Mouse (Mus musculus) neural tube, embryonic 12.5 days (tissue): ENCODE data around the gene Mag. TPM values are rescaled to one million over a fixed set of nuclear protein-coding genes. Genes with fewer than 3 reads are reported as not detected.

Experiments
- ATAC-seq: fragments of 200-750 bp; cut with Nextera tagmentation; 2 replicates; pipeline ENCODE4 v1.8.0; 2017; ENCODE audit warnings: low read depth, mild to moderate bottlenecking, moderate TSS enrichment, moderate library complexity; ENCODE audit not compliant: low FRiP score
- H3K27ac ChIP-seq: fragments of 300-500 bp; sonication (generic); 2 replicates; pipeline ENCODE4 v1.5.1; 2016
- H3K27me3 ChIP-seq: fragments of 300-500 bp; sonication (generic); replicated peaks from 2 replicates; pipeline ENCODE4 v1.6.1; 2016; ENCODE audit warnings: mild to moderate bottlenecking
- H3K36me3 ChIP-seq: fragments of 300-500 bp; sonication (generic); 2 replicates; pipeline ENCODE4 v1.6.1; 2016; ENCODE audit warnings: mild to moderate bottlenecking
- H3K4me1 ChIP-seq: fragments of 300-500 bp; sonication (generic); 2 replicates; pipeline ENCODE4 v1.6.1; 2016
- H3K4me2 ChIP-seq: fragments of 300-500 bp; sonication (generic); replicated peaks from 2 replicates; pipeline ENCODE4 v1.6.1; 2016; ENCODE audit warnings: mild to moderate bottlenecking
- H3K4me3 ChIP-seq: fragments of 300-500 bp; sonication (generic); 2 replicates; pipeline ENCODE4 v1.5.1; 2016
- H3K9ac ChIP-seq: fragments of 300-500 bp; sonication (generic); 2 replicates; pipeline ENCODE4 v1.6.1; 2016; ENCODE audit warnings: mild to moderate bottlenecking
- H3K9me3 ChIP-seq: fragments of 300-500 bp; sonication (generic); 2 replicates; pipeline ENCODE4 v1.6.1; 2016; ENCODE audit warnings: mild to moderate bottlenecking
- WGBS: fragments of 180-500 bp; shearing (Covaris S2); methylation state at CpG from one replicate; pipeline ENCODE4 v1.1.7; 2016; 5-methylcytosine and 5-hydroxymethylcytosine counted together
- polyA plus RNA-seq: library from polyadenylated mRNA; unstranded; fragments of >200 nt; fragmentation: Nextera tagmentation; extraction: Ambion mirVana; gene quantifications from 2 replicates; pipeline ENCODE4 v1.2.1, GENCODE M21; 2016

Gene Mag
- 0.79 and 1.2 TPM in 2 replicates for polyA plus RNA-seq

DNA sequence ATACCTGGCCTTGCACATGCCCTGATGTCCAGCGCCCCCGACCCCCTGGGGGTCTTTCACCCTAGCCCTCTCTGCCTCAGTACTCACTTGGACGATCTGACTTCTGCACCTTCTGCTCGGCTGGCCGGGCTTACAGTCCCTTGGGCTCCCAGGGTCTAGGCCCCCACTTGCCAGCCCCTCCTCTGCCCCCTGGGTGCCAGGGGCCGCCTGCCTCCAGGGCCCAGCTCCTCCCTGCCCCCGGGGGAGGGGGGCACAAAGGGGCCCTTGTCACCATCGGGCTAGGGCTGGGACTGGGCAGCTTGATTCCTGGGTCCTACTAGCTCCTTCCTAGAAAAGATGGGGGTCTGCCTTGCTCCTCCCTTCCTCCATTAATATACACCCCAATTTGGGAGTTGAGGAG, at the start of gene Mag:
Gene Mag, minus strand, starts transcription at position 142 of the 400 bp plus-strand sequence.
- Histone ChIP-seq H3K27me3 (no peaks in the 10 kb centered on the region), H3K9me3 (no peaks in the 10 kb centered on the region), H3K27ac (no peak within 1 kb of the TSS), H3K4me2 (no peak within 1 kb of the TSS), H3K9ac (no peak within 1 kb of the TSS), H3K36me3 (no peaks in the 10 kb centered on the region), H3K4me3 (no peak within 1 kb of the TSS), H3K4me1 (no peaks in the 10 kb centered on the region)
- WGBS: 81% methylated on average over 8 of the region's 8 CpGs
- ATAC-seq: no peak

DNA sequence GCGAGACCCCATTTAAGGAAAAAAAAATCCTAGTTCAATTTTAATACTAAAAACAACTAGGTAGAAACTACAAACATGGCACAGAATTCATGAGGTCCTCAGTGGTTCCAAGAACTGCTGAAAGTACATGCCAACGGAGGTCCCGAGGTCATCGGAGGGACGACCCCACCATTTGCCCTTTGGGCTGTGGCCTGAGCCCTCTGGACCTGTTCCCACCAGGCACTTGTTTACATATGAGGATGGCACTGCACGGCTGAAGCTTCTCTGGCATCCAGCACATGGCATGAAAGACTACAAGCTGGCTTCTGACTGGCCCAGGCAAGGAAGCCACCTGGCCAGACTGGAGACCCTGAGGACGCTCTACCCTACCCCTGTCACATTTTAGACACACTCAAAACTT, 49.7 kb upstream of the Mag start:
- Histone ChIP-seq H3K27me3 (no peaks in the 10 kb centered on the region), H3K4me1 (no peaks in the 10 kb centered on the region), H3K9ac (no peak overlapping the region), H3K4me2 (no peak overlapping the region), H3K4me3 (no peak overlapping the region), H3K27ac (no peak overlapping the region), H3K36me3 (no peaks in the 10 kb centered on the region), H3K9me3 (no peaks in the 10 kb centered on the region)
- 89% methylated on average over 7 of the region's 7 CpGs for WGBS
- ATAC-seq: no peak

DNA sequence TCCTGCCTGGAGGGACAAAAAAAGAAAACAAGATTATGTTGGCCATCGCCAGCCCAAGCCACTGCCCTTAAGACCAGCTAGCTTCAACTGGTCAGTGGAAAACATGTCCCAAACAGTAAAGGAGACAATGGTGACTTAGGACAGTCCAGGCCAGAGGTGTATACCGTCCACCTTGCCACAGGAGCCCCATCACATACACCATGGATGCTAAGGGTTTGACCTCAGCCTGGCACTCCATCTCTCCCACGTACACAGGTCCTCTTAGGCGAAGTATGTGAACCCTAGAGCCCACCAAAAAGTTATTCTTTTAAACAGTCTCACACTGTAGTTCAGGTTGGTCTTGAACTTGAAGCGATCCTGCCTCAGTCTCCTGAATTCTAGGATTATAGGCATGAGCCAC, 48.2 kb upstream of the Mag start:
- Histone ChIP-seq H3K27ac (no peak overlapping the region), H3K36me3 (0 out of 2 replicates have a peak, but pooled peaks cover 5% of the 10 kb centered on the region), H3K27me3 (no peaks in the 10 kb centered on the region), H3K9ac (no peak overlapping the region), H3K4me3 (no peak overlapping the region), H3K4me2 (no peak overlapping the region), H3K4me1 (peaks cover 9% of the 10 kb centered on the region), H3K9me3 (no peaks in the 10 kb centered on the region)
- 96% methylated on average over 5 of the region's 5 CpGs for WGBS
- no peak for ATAC-seq

DNA sequence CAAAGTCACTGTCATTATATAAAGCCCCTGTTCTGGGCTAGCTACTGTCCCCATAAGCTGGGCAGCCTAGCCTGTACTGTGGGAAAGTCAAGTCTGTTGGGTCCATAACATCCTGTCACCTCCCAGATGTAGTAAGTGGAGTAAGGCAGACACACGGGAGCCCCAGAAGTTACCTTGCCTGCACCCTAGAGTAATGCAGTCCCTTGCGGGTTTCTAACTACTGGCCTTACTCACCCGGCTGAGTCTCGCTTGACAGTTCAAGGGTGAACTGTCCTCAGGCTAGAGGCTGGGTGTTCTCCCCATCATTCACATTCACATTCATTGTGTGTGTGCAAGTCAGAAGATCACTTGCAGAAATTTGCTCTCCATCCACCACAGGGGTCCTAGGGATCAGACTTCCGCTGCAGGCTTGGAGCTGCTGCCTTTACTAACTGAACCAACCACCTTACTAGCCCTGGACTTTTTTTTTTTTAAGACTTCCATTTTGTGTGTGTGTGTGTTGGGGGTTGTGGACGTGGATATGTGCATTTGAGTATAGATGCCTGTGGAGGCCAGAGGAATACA, 45.2 kb upstream of the Mag start:
- Histone ChIP-seq H3K9me3 (no peaks in the 10 kb centered on the region), H3K27ac (no peak overlapping the region), H3K9ac (no peak overlapping the region), H3K4me1 (peaks cover 22% of the 10 kb centered on the region), H3K36me3 (peaks cover 9% of the 10 kb centered on the region; the same call in 1 of the 2 replicates), H3K4me3 (no peak overlapping the region), H3K27me3 (no peaks in the 10 kb centered on the region), H3K4me2 (no peak overlapping the region)
- ATAC-seq: no peak
- WGBS: 86% methylated on average over 6 of the region's 6 CpGs

DNA sequence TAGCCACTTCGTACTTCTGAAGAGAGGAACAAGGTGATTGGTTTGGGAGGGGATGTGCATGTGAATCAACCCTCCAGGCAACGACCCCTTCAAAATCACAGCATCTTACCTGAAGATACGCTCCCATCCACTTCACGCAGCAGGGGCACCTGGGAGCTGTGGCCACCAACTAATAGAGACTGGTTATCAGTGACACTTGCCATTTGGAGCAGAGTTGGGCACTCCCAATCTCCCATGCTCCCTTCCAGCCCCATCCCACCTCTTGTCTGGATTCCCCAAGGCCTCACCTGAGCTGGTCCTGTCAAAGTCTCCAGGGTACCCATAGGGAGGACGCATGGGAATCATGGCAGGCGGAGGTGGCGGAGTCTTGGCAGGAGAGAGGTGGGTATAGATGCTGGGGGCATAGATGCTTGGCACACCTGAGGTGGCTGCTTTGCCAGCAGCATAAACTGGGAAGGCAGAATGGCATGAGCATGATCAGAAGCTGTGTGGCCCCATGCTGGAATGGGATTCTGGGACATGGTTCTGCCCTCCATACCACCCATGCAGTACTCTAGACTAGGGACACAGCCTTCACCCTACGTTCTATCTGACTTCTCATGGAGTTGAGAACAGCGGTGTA, 44.3 kb upstream of the Mag start:
- H3K4me3 ChIP-seq: no peak overlapping the region
- no peaks in the 10 kb centered on the region for H3K27me3 ChIP-seq
- H3K27ac ChIP-seq: no peak overlapping the region
- no peak for ATAC-seq
- H3K9ac ChIP-seq: no peak overlapping the region
- no peak overlapping the region for H3K4me2 ChIP-seq
- H3K36me3 ChIP-seq: peaks cover 18% of the 10 kb centered on the region
- peaks cover 22% of the 10 kb centered on the region for H3K4me1 ChIP-seq
- 96% methylated on average over 9 of the region's 9 CpGs for WGBS
- no peaks in the 10 kb centered on the region for H3K9me3 ChIP-seq

DNA sequence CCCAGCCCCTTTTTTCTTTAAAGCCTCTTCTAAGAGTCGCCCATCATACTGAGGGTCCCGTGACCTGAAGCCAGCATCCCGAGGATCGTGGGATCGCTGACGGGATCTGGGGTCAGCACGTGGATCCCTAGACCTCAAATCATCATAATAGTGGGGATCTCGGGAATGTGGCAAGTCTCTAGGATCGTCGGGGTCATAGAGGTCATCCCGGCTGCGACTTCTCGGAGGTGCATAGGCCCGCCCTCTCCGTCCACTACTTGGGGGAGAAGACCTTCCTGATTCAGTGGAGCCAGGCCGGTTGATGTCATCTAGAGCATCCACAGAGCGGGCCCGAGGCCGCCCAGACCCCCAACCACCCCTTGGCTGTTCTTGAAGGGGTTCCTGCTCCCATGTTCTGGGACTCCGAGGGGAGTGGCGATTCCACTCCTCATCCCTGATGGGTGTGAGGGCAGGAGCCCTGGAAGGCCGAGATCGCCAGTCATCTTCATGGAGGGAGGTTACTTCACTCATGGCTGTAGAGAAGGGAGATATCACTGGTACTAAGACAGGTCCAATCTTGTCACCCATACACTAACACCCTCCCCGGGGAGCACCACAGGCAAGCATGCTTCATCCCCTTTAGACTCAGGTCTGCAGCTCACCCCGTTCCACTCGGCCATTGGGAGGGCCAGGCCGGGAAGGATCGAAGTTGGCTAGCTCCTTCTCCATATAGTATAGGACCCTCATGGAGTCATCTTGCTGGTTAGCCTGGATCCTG, 43.6 kb upstream of the Mag start:
- WGBS: 67% methylated on average over 28 of the region's 28 CpGs
- Histone ChIP-seq H3K9me3 (no peaks in the 10 kb centered on the region), H3K36me3 (peaks cover 25% of the 10 kb centered on the region), H3K9ac (peak overlapping the region; percentile 98), H3K4me2 (peak overlapping the region; percentile 92), H3K27ac (no peak overlapping the region), H3K4me1 (peaks cover 22% of the 10 kb centered on the region), H3K4me3 (peak overlapping the region; percentile 100), H3K27me3 (no peaks in the 10 kb centered on the region)
- ATAC-seq: no peak

DNA sequence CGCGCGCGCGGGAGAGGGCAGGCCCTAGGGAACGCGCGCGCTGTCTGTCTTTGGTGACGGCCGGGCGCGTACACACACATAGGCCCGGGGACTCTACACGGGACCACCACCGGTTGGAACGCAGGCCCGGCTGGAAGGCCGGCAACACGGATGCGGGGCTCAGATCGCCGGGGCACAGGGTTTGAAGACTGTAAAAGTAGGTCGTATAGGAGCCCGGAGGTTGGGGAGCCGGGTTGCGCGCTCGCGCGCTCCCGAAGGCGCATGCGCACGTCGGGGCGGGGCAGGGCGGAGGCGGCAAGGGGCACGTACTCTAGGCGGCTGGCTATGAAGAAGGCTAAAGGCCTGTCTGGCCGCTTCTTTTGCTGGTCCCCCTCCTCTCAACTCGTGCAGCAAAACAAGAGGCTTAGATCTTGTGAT, 42.7 kb upstream of the Mag start:
- peak; percentile 42 for ATAC-seq
- Histone ChIP-seq H3K36me3 (peaks cover 34% of the 10 kb centered on the region), H3K4me2 (peak overlapping the region; percentile 92), H3K4me1 (peaks cover 22% of the 10 kb centered on the region), H3K27ac (peak overlapping the region; percentile 96), H3K9ac (peak overlapping the region; percentile 98), H3K4me3 (peak overlapping the region; percentile 100), H3K9me3 (no peaks in the 10 kb centered on the region), H3K27me3 (no peaks in the 10 kb centered on the region)
- under 1% methylated on average over 43 of the region's 43 CpGs for WGBS

DNA sequence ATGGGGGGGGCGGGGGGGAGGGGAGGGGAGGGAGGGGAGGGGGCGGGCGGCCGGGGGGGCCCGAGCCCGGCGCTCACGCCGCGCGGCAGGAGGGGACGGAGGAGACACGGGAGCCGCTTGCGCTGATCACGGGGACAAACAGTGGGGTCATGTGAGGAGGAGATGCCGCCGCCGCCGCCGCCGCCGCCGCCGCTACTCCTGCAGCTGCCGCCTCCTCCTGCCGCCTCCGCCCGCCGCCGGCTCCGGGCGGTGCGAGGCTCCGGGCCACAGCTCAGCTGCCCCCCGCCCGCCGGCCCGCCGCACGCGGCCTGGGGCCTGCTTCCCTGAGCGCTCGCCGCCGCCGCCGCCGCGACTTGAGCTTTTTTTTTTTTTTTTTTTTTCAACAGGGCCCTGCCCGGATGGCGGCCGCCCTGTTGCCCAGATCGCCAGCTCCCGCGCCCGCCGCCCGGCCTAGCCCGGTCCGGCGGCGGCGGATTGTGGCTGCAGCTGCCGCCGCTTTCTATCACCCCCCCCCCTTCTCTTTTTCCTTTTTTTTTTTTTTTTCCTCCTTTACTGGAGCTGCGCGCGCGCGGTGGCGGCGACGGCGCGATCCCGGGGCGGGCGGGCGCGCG, 42.2 kb upstream of the Mag start, which contains the start of gene Usf2:
Gene Usf2, minus strand, starts transcription at position 48 of the 611 bp plus-strand sequence.
- 2% methylated on average over 32 of the region's 82 CpGs for WGBS
- Histone ChIP-seq H3K4me2 (peak within 1 kb of the TSS; percentile 92), H3K9me3 (no peaks in the 10 kb centered on the region), H3K36me3 (peaks cover 39% of the 10 kb centered on the region), H3K27me3 (no peaks in the 10 kb centered on the region), H3K4me3 (peak within 1 kb of the TSS; percentile 100), H3K9ac (peak within 1 kb of the TSS; percentile 98), H3K27ac (peak within 1 kb of the TSS; percentile 96), H3K4me1 (peaks cover 22% of the 10 kb centered on the region)
- peak; percentile 48 for ATAC-seq

DNA sequence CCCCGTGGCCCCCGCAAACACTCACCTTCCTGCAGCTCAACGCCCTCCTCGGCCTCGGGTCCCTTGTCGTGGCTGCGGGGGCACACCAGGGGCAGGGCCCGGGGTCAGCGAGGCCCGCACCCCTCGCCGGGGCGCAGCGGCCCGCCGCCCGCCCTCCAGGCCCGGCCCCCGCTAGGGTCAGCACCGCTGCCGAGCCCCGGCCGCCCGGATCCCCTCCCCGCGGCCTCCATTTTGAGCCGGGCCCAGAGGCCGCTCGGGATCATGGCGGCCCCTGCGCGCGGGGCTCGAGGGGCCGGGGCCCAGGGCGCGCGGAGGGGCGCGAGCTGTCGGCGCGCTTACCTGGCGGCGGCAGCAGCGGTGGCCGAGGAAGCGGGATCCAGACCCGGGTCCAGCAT, 41.7 kb upstream of the Mag start:
- Histone ChIP-seq H3K27me3 (no peaks in the 10 kb centered on the region), H3K36me3 (peaks cover 43% of the 10 kb centered on the region), H3K27ac (peak overlapping the region; percentile 96), H3K4me2 (peak overlapping the region; percentile 92), H3K9ac (peak overlapping the region; percentile 98), H3K4me3 (peak overlapping the region; percentile 100), H3K9me3 (no peaks in the 10 kb centered on the region), H3K4me1 (peaks cover 22% of the 10 kb centered on the region)
- peak; percentile 57 for ATAC-seq
- WGBS: under 1% methylated on average over 45 of the region's 49 CpGs

DNA sequence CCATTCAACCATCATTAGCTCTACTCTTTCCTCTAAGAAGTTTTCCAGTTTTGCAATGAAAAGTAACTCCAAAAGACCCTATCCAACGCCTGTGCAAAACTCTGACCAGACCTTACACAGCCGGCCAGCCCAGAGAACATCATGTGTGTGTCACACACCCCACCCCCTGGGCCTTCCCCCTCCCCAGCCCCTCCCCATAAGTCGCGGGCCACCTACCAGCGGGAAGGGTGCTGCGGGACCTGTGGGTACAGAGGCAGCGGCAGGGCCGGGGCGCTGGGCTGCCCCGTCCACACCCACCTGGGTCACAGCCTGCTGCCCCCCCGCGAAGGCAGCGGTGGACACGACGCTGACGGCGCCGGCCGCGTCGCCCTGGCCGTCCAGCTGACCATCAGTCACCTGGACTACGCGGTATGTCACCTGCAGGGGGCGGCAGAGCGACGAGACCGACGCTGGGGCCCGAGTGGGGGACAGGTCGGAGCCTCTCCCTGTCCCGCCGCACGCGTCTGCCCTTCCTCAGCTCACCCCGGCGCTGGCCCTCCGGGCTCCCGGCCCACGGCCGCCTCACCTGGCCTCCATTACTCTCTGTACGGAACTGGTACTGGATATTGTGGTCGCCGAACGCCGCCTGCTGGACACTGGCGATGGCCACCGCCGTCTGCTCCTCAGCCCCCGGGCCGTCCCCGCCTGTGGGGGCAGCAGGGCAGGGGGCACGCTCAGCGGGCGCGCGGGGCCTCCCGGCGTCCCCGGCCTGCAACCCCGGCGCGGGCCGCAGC, 41.1 kb upstream of the Mag start:
- peaks cover 22% of the 10 kb centered on the region for H3K4me1 ChIP-seq
- H3K27ac ChIP-seq: peak overlapping the region; percentile 96
- no peaks in the 10 kb centered on the region for H3K9me3 ChIP-seq
- peak overlapping the region; percentile 98 for H3K9ac ChIP-seq
- under 1% methylated on average over 64 of the region's 64 CpGs for WGBS
- H3K4me2 ChIP-seq: peak overlapping the region; percentile 92
- ATAC-seq: peak; percentile 69
- H3K4me3 ChIP-seq: peak overlapping the region; percentile 100
- no peaks in the 10 kb centered on the region for H3K27me3 ChIP-seq
- H3K36me3 ChIP-seq: peaks cover 48% of the 10 kb centered on the region

DNA sequence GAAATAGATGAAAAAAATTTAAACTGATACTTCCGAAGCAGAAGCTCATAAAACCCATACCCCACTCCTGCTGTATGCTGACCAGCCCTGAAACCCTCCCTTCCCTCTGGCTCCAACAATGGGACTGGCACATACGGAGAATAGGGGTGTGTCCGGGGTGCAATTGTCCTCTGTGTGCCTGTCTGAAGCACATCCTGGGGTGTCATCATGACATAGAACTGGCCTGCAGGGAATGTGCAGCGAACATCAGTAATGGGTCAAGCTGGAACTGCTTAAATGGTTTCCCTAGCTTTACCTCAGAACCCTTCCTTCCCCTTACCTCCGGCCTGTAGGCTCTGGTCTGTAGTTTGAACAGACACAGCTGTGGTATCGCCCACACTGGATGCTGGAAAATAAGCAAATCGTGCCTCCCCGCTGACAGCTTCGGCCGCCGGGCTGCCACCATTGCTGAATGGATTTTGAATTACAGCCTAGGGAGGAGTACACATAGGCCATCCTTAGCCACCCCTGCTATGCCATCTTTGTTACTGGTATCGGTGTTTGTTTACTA, 40.4 kb upstream of the Mag start:
- H3K27me3 ChIP-seq: no peaks in the 10 kb centered on the region
- ATAC-seq: no peak
- H3K9ac ChIP-seq: peak overlapping the region; percentile 98; the same call in 1 of the 2 replicates
- WGBS: 84% methylated on average over 12 of the region's 12 CpGs
- no peak overlapping the region for H3K27ac ChIP-seq
- peak overlapping the region; percentile 100 for H3K4me3 ChIP-seq
- H3K4me1 ChIP-seq: peaks cover 22% of the 10 kb centered on the region
- H3K36me3 ChIP-seq: peaks cover 55% of the 10 kb centered on the region
- H3K4me2 ChIP-seq: peak overlapping the region; percentile 92
- no peaks in the 10 kb centered on the region for H3K9me3 ChIP-seq
